Mouse (Mus musculus) liver, postnatal 0 days (tissue): Measurements from ENCODE around the gene Atp8a2. TPM values are rescaled to one million over a fixed set of nuclear protein-coding genes. Genes with fewer than 3 reads are reported as not detected.
A peak's percentile ranks its signal among the peaks of the same experiment; 100 is the strongest.

Experiments
- ATAC-seq: fragments of 200-750 bp; cut with Nextera tagmentation; 2 replicates; pipeline ENCODE4 v1.8.0; 2017; ENCODE audit warnings: mild to moderate bottlenecking, moderate library complexity
- DNase-seq: peaks from one replicate; pipeline ENCODE4 v3.0.0-alpha.2; 2016
- H3K27ac ChIP-seq: fragments of 300-500 bp; sonication (generic); 2 replicates; pipeline ENCODE4 v1.5.1; 2014; ENCODE audit warnings: antibody characterized with exemption, moderate library complexity, mild to moderate bottlenecking, low read depth
- H3K27me3 ChIP-seq: fragments of 300-500 bp; sonication (generic); 2 replicates; pipeline ENCODE4 v1.6.1; 2014; ENCODE audit warnings: low read length, control low read depth, mixed read lengths; ENCODE audit not compliant: insufficient read depth
- H3K36me3 ChIP-seq: fragments of 300-500 bp; sonication (generic); replicated peaks from 2 replicates; pipeline ENCODE4 v1.6.1; 2014; ENCODE audit warnings: mild to moderate bottlenecking, control low read depth, low read length, moderate library complexity, mixed read lengths; ENCODE audit not compliant: insufficient read depth
- H3K4me1 ChIP-seq: fragments of 300-500 bp; sonication (generic); 2 replicates; pipeline ENCODE4 v1.6.1; 2014; ENCODE audit warnings: antibody characterized with exemption, mild to moderate bottlenecking, control low read depth; ENCODE audit not compliant: insufficient read depth
- H3K4me2 ChIP-seq: fragments of 300-500 bp; sonication (generic); 2 replicates; pipeline ENCODE4 v1.6.1; 2014; ENCODE audit warnings: low read depth, mild to moderate bottlenecking, low read length, moderate library complexity, mixed read lengths
- H3K4me3 ChIP-seq: fragments of 300-500 bp; sonication (generic); 2 replicates; pipeline ENCODE4 v1.5.1; 2014; ENCODE audit warnings: low read depth, low read length
- H3K9ac ChIP-seq: fragments of 300-500 bp; sonication (generic); replicated peaks from 2 replicates; pipeline ENCODE4 v1.6.1; 2014; ENCODE audit warnings: mild to moderate bottlenecking, moderate library complexity
- H3K9me3 ChIP-seq: fragments of 300-500 bp; sonication (generic); 2 replicates; pipeline ENCODE4 v1.6.1; 2016; ENCODE audit warnings: mild to moderate bottlenecking, control low read depth, low read length, mixed read lengths
- CTCF ChIP-seq: sonication (generic); IDR thresholded peaks from 2 replicates; pipeline ENCODE4 v1.5.1; 2016; ENCODE audit warnings: antibody characterized with exemption, low read depth
- EP300 ChIP-seq: IDR thresholded peaks from 2 replicates; pipeline ENCODE4 v1.6.1; 2016; ENCODE audit warnings: antibody characterized with exemption, low read depth, mild to moderate bottlenecking
- WGBS: fragments of 180-500 bp; shearing (Covaris S2); extraction: QIAGEN DNeasy Blood & Tissue Kit; methylation state at CpG from one replicate; pipeline ENCODE4 v1.1.7; 2014; ENCODE audit not compliant: insufficient replicate concordance; 5-methylcytosine and 5-hydroxymethylcytosine counted together
- polyA plus RNA-seq: library from polyadenylated mRNA; unstranded; fragments of >200 nt; fragmentation: Nextera tagmentation; extraction: Ambion mirVana; gene quantifications from 2 replicates; pipeline ENCODE4 v1.2.1, GENCODE M21; 2015

Gene Atp8a2
- polyA plus RNA-seq, 1 experiment from 2014 or later = 7.5 TPM

GRCm38 (mm10) chr14:59690954-59691353, 506.0 kb downstream of the Atp8a2 start:
- H3K4me1 ChIP-seq = peaks cover 15% of the 10 kb centered on the region

GRCm38 (mm10) chr14:59689596-59689995, 507.4 kb downstream of the Atp8a2 start:
- 65% methylated on average over 4 of the region's 4 CpGs for WGBS
- Histone ChIP-seq H3K27ac (no peak overlapping the region), H3K9ac (no peak overlapping the region), H3K9me3 (no peaks in the 10 kb centered on the region), H3K36me3 (no peaks in the 10 kb centered on the region), H3K4me2 (no peak overlapping the region), H3K4me3 (no peak overlapping the region), H3K27me3 (no peaks in the 10 kb centered on the region), H3K4me1 (peaks cover 15% of the 10 kb centered on the region)
- ATAC-seq = no peak
- DNase-seq = no peak
- TF ChIP-seq CTCF = no peak

More at GRCm38 (mm10) chr14:59690954-59691353, 506.0 kb downstream of the Atp8a2 start:
- H3K36me3 ChIP-seq = no peaks in the 10 kb centered on the region
- ATAC-seq (0 out of 2 replicates have a peak, but pooled peaks have one; percentile 29), DNase-seq (peak; percentile 17)
- no peak overlapping the region for H3K4me2 ChIP-seq
- peak overlapping the region; percentile 39 for H3K27ac ChIP-seq
- no peaks in the 10 kb centered on the region for H3K27me3 ChIP-seq
- no peaks in the 10 kb centered on the region for H3K9me3 ChIP-seq
- H3K4me3 ChIP-seq = no peak overlapping the region
- 38% methylated on average over 12 of the region's 12 CpGs for WGBS
- no peak overlapping the region for H3K9ac ChIP-seq
- no peak for TF ChIP-seq CTCF
- TF ChIP-seq EP300 = no peak

- no peak for ATAC-seq
- Histone ChIP-seq H3K4me1 (peaks cover 3% of the 10 kb centered on the region; the same call in 1 of the 2 replicates), H3K9me3 (no peaks in the 10 kb centered on the region), H3K4me2 (no peak overlapping the region), H3K27me3 (no peaks in the 10 kb centered on the region), H3K27ac (no peak overlapping the region), H3K4me3 (no peak overlapping the region), H3K9ac (no peak overlapping the region), H3K36me3 (no peaks in the 10 kb centered on the region)
- WGBS = 60% methylated on average over 5 of the region's 5 CpGs
- no peak for TF ChIP-seq CTCF
- TF ChIP-seq EP300 = no peak
- no peak for DNase-seq
Measured at GRCm38 (mm10) chr14:59686229-59686628, 510.8 kb downstream of the Atp8a2 start.

- 34% methylated on average over 8 of the region's 8 CpGs for WGBS
- Histone ChIP-seq H3K4me3 (no peak overlapping the region), H3K27me3 (no peaks in the 10 kb centered on the region), H3K9me3 (no peaks in the 10 kb centered on the region), H3K4me1 (peaks cover under 1% of the 10 kb centered on the region; the same call in 1 of the 2 replicates), H3K27ac (no peak overlapping the region), H3K4me2 (no peak overlapping the region), H3K36me3 (no peaks in the 10 kb centered on the region), H3K9ac (no peak overlapping the region)
- TF ChIP-seq CTCF = no peak
- TF ChIP-seq EP300 = no peak
- ATAC-seq = no peak
- DNase-seq = no peak
Measured at GRCm38 (mm10) chr14:59685343-59685742, 511.6 kb downstream of the Atp8a2 start.

GRCm38 (mm10) chr14:59681906-59682305, 515.1 kb downstream of the Atp8a2 start:
- Histone ChIP-seq H3K4me1 (no peaks in the 10 kb centered on the region; the same call in 1 of the 2 replicates), H3K4me2 (no peak overlapping the region), H3K9me3 (no peaks in the 10 kb centered on the region), H3K9ac (no peak overlapping the region), H3K27ac (no peak overlapping the region), H3K27me3 (no peaks in the 10 kb centered on the region), H3K4me3 (no peak overlapping the region), H3K36me3 (no peaks in the 10 kb centered on the region)
- DNase-seq (no peak), ATAC-seq (no peak)
- WGBS = 73% methylated on average over 4 of the region's 4 CpGs
- TF ChIP-seq CTCF = no peak
- no peak for TF ChIP-seq EP300

- H3K9me3 ChIP-seq = no peaks in the 10 kb centered on the region
- H3K4me2 ChIP-seq = no peak overlapping the region
- H3K4me1 ChIP-seq = no peaks in the 10 kb centered on the region
- H3K9ac ChIP-seq = no peak overlapping the region
- H3K36me3 ChIP-seq = no peaks in the 10 kb centered on the region
- no peak overlapping the region for H3K4me3 ChIP-seq
- no peak overlapping the region for H3K27ac ChIP-seq
- ATAC-seq (no peak), DNase-seq (no peak)
- no peaks in the 10 kb centered on the region for H3K27me3 ChIP-seq
- 65% methylated on average over 7 of the region's 7 CpGs for WGBS
- TF ChIP-seq CTCF = no peak
- TF ChIP-seq EP300 = no peak
Measured at GRCm38 (mm10) chr14:59677598-59678003, 519.4 kb downstream of the Atp8a2 start.

- Histone ChIP-seq H3K27me3 (no peaks in the 10 kb centered on the region), H3K36me3 (no peaks in the 10 kb centered on the region), H3K9me3 (no peaks in the 10 kb centered on the region), H3K4me2 (no peak overlapping the region), H3K4me3 (no peak overlapping the region), H3K4me1 (no peaks in the 10 kb centered on the region), H3K9ac (no peak overlapping the region), H3K27ac (no peak overlapping the region)
- TF ChIP-seq CTCF (no peak), EP300 (no peak)
- no peak for DNase-seq
- 71% methylated on average over 4 of the region's 4 CpGs for WGBS
- ATAC-seq = no peak
Measured at GRCm38 (mm10) chr14:59675330-59675729, 521.6 kb downstream of the Atp8a2 start.
